Mouse (Mus musculus) ovary, postnatal 36 days (tissue): Measurements from ENCODE around the gene Tgfbr1.
"Not testable (repeated sequence)": the region's sequence is repeated elsewhere in the genome, so short reads cannot be mapped to it uniquely, and the experiment has no call there.

Source experiments
- DNase-seq: peaks from one replicate; pipeline ENCODE4 v3.0.0; 2022; ENCODE audit warnings: low spot score, mixed read lengths

Gene Tgfbr1

GRCm38 (mm10) chr4:47347022-47347421 is 6.0 kb upstream of the Tgfbr1 start:
- DNase-seq = no peak

GRCm38 (mm10) chr4:47349759-47350158 is 3.3 kb upstream of the Tgfbr1 start:
- no peak for DNase-seq

GRCm38 (mm10) chr4:47351386-47352049 is 1.5 kb upstream of the Tgfbr1 start:
- peak; percentile 31 for DNase-seq

- DNase-seq = peak; percentile 37
Observed at GRCm38 (mm10) chr4:47352061-47352661, 861 bp upstream of the Tgfbr1 start.

- peak; percentile 79 for DNase-seq
Observed at GRCm38 (mm10) chr4:47353416-47354111, 542 bp downstream of the Tgfbr1 start.

GRCm38 (mm10) chr4:47354304-47354703 is 1.3 kb downstream of the Tgfbr1 start:
- DNase-seq = no peak

- no peak for DNase-seq
Observed at GRCm38 (mm10) chr4:47362662-47363061, 9.6 kb downstream of the Tgfbr1 start.

- DNase-seq = no peak
Observed at GRCm38 (mm10) chr4:47363134-47363533, 10.1 kb downstream of the Tgfbr1 start.

- DNase-seq = no peak
Observed at GRCm38 (mm10) chr4:47368717-47369116, 15.7 kb downstream of the Tgfbr1 start.

- DNase-seq = no peak
Observed at GRCm38 (mm10) chr4:47378716-47379115, 25.7 kb downstream of the Tgfbr1 start.

- no peak for DNase-seq
Observed at GRCm38 (mm10) chr4:47382426-47382825, 29.4 kb downstream of the Tgfbr1 start.

- DNase-seq = not testable (repeated sequence)
Observed at GRCm38 (mm10) chr4:47391926-47392325, 38.9 kb downstream of the Tgfbr1 start.

- no peak for DNase-seq
Observed at GRCm38 (mm10) chr4:47396251-47396650, 43.2 kb downstream of the Tgfbr1 start.

GRCm38 (mm10) chr4:47397951-47398687 is 45.1 kb downstream of the Tgfbr1 start:
- no peak for DNase-seq

- DNase-seq = no peak
Observed at GRCm38 (mm10) chr4:47399824-47400223, 46.8 kb downstream of the Tgfbr1 start.

- DNase-seq = no peak
Observed at GRCm38 (mm10) chr4:47400314-47400713, 47.3 kb downstream of the Tgfbr1 start.

GRCm38 (mm10) chr4:47402200-47402599 is 49.2 kb downstream of the Tgfbr1 start:
- no peak for DNase-seq

- no peak for DNase-seq
Observed at GRCm38 (mm10) chr4:47404536-47404935, 51.5 kb downstream of the Tgfbr1 start.

- no peak for DNase-seq
Observed at GRCm38 (mm10) chr4:47407161-47407560, 54.1 kb downstream of the Tgfbr1 start.

- no peak for DNase-seq
Observed at GRCm38 (mm10) chr4:47417871-47418270, 64.8 kb downstream of the Tgfbr1 start.

GRCm38 (mm10) chr4:47419268-47419973 is 66.4 kb downstream of the Tgfbr1 start:
- DNase-seq = no peak

GRCm38 (mm10) chr4:47420191-47420590 is 67.2 kb downstream of the Tgfbr1 start:
- DNase-seq = no peak
